Mouse (Mus musculus) neural tube, embryonic 13.5 days (tissue): ENCODE results near the gene Pawr. TPM values are rescaled to one million over a fixed set of nuclear protein-coding genes. Genes with fewer than 3 reads are reported as not detected.

Source experiments
- ATAC-seq: fragments of 200-750 bp; cut with Nextera tagmentation; 2 replicates; pipeline ENCODE4 v1.8.0; 2017; ENCODE audit warnings: low read depth, mild to moderate bottlenecking, moderate TSS enrichment, moderate library complexity
- H3K27ac ChIP-seq: fragments of 300-500 bp; sonication (generic); replicated peaks from 2 replicates; pipeline ENCODE4 v1.5.1; 2015; ENCODE audit warnings: moderate library complexity, mild to moderate bottlenecking, inconsistent platforms
- H3K27me3 ChIP-seq: fragments of 300-500 bp; sonication (generic); 2 replicates; pipeline ENCODE4 v1.6.1; 2015; ENCODE audit warnings: mild to moderate bottlenecking, inconsistent platforms
- H3K36me3 ChIP-seq: fragments of 300-500 bp; sonication (generic); 2 replicates; pipeline ENCODE4 v1.6.1; 2015; ENCODE audit warnings: mild to moderate bottlenecking, inconsistent platforms
- H3K4me1 ChIP-seq: fragments of 300-500 bp; sonication (generic); replicated peaks from 2 replicates; pipeline ENCODE4 v1.6.1; 2015; ENCODE audit warnings: inconsistent platforms
- H3K4me2 ChIP-seq: fragments of 300-500 bp; sonication (generic); 2 replicates; pipeline ENCODE4 v1.6.1; 2015; ENCODE audit warnings: inconsistent platforms, mild to moderate bottlenecking, moderate library complexity
- H3K4me3 ChIP-seq: fragments of 300-500 bp; sonication (generic); 2 replicates; pipeline ENCODE4 v1.5.1; 2015; ENCODE audit warnings: mild to moderate bottlenecking, inconsistent platforms
- H3K9ac ChIP-seq: fragments of 300-500 bp; sonication (generic); 2 replicates; pipeline ENCODE4 v1.6.1; 2015; ENCODE audit warnings: moderate library complexity, mild to moderate bottlenecking, inconsistent platforms
- H3K9me3 ChIP-seq: fragments of 300-500 bp; sonication (generic); 2 replicates; pipeline ENCODE4 v1.6.1; 2016; ENCODE audit warnings: inconsistent platforms
- WGBS: fragments of 180-500 bp; shearing (Covaris S2); methylation state at CpG from one replicate; pipeline ENCODE4 v1.1.7; 2015; 5-methylcytosine and 5-hydroxymethylcytosine counted together
- polyA plus RNA-seq: library from polyadenylated mRNA; unstranded; fragments of >200 nt; fragmentation: Nextera tagmentation; extraction: Ambion mirVana; gene quantifications from 2 replicates; pipeline ENCODE4 v1.2.1, GENCODE M21; 2015

The Pawr gene
- polyA plus RNA-seq, 1 experiment from 2014 or later = 4.8 TPM

DNA sequence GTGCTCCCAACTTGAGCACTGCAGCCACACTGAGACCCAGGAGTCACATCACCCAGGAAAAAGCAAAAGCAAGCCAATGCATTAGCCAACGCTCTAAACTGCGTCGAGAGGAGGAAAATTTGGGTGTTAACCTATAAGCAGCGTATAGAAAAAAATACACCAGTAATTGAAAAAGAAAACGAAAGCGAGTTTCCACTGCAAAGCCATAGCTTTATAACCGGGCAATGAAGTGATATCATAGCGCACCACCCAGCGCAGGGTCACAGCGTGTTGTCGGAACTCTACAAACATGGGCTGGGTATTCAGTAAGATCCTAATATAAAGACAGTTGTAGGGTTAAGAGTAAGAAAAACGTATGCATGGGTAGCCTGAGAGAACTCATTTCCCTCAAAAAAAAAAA is 2.9 kb upstream of the Pawr start:
- H3K4me2 ChIP-seq = no peak overlapping the region
- 91% methylated on average over 12 of the region's 12 CpGs for WGBS
- H3K9me3 ChIP-seq = no peaks in the 10 kb centered on the region
- ATAC-seq = no peak
- peaks cover 26% of the 10 kb centered on the region for H3K27me3 ChIP-seq
- H3K4me1 ChIP-seq = peaks cover 15% of the 10 kb centered on the region
- H3K9ac ChIP-seq = no peak overlapping the region
- H3K4me3 ChIP-seq = no peak overlapping the region
- H3K27ac ChIP-seq = no peak overlapping the region
- H3K36me3 ChIP-seq = no peaks in the 10 kb centered on the region

DNA sequence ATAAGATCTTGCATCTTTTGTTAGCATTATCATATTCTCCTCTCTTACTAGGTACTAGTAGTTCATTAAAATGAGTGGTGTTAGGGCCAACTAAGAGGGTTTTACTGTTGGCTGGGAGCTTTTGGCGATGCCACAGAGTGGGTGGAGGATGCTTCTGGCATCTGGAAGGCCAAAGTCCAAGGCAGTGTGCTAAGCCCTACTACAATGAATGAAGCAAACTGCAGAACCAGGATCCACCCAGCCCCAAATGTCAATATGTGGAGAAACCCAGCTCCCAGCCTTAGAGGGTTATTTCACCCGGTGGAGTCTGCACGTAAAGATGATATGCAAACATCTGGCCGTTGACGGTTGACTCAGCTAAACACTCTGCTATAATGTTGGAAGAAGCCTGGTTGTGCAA is 2.1 kb upstream of the Pawr start:
- Histone ChIP-seq H3K9me3 (no peaks in the 10 kb centered on the region), H3K27me3 (peaks cover 30% of the 10 kb centered on the region), H3K4me2 (no peak overlapping the region), H3K36me3 (no peaks in the 10 kb centered on the region), H3K4me3 (no peak overlapping the region), H3K9ac (no peak overlapping the region), H3K27ac (no peak overlapping the region), H3K4me1 (peaks cover 17% of the 10 kb centered on the region)
- WGBS = 80% methylated on average over 5 of the region's 5 CpGs
- ATAC-seq = no peak

DNA sequence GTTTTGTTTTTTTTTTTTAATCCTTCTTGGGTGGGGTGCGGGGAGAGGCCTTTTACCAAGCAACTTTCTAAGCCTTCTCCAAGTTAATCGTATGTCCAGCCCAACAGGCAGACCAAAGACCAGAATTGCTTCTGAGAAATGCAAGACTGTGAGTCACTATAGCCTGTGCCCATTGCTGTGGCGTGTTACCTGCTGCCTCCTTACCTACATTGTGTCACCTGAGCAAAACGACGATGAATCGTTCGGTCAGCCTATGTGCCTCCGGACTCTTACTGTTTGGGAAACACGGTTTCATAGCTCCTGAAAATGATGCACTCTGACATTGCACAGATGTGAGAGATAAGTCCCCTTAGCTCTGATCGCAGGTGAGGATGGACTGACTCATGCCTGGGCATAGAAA is 957 bp upstream of the Pawr start:
- H3K4me3 ChIP-seq = peak overlapping the region; percentile 84; the same call in 1 of the 2 replicates
- peak overlapping the region; percentile 95 for H3K4me2 ChIP-seq
- no peaks in the 10 kb centered on the region for H3K36me3 ChIP-seq
- H3K27me3 ChIP-seq = peaks cover 30% of the 10 kb centered on the region
- H3K27ac ChIP-seq = no peak overlapping the region
- WGBS = 10% methylated on average over 10 of the region's 10 CpGs
- no peak for ATAC-seq
- H3K9me3 ChIP-seq = no peaks in the 10 kb centered on the region
- no peak overlapping the region for H3K9ac ChIP-seq
- peaks cover 17% of the 10 kb centered on the region for H3K4me1 ChIP-seq

DNA sequence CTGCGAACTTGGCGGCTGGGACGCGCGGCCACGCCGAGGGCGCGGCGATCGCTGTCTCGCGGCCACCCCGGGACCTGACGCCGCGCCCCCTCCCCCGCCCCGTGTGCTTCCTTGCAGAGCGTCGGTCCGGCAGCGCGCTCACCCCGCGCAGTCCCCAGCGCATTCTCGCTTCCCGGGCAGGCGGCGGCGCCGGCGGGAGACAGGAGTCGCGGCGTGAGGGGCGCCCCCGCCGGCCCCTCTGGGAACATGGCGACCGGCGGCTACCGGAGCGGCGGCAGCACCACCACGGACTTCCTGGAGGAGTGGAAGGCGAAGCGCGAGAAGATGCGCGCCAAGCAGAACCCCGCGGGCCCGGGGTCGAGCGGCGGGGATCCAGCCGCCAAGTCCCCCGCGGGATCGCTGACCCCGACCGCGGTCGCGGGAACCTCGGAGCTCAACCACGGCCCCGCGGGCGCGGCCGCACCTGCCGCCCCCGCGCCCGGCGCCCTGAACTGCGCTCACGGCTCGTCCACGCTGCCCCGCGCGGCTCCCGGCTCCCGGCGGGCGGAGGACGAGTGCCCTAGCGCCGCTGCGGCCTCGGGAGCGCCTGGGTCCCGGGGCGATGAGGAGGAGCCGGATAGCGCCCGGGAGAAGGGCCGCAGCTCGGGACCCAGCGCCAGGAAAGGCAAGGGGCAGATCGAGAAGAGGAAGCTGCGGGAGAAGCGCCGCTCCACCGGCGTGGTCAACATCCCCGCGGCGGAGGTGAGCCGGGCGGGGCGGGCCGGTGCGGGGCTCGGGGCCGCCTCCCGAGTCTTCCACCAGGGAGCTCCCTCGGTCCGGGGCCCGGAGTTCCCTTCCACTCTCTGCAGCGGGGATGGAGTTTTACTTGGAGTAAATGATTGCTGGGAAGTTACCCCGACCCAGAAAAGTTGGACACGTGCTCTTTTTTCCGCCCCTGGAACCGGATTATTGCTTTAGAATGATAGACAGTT is 935 bp downstream of the Pawr start:
- H3K4me1 ChIP-seq = peaks cover 17% of the 10 kb centered on the region
- H3K9me3 ChIP-seq = no peaks in the 10 kb centered on the region
- no peaks in the 10 kb centered on the region for H3K36me3 ChIP-seq
- ATAC-seq = peak; percentile 68
- WGBS = under 1% methylated on average over 100 of the region's 129 CpGs
- H3K9ac ChIP-seq = peak overlapping the region; percentile 75
- H3K27me3 ChIP-seq = peaks cover 30% of the 10 kb centered on the region
- H3K27ac ChIP-seq = peak overlapping the region; percentile 39
- H3K4me3 ChIP-seq = peak overlapping the region; percentile 84
- peak overlapping the region; percentile 95 for H3K4me2 ChIP-seq

DNA sequence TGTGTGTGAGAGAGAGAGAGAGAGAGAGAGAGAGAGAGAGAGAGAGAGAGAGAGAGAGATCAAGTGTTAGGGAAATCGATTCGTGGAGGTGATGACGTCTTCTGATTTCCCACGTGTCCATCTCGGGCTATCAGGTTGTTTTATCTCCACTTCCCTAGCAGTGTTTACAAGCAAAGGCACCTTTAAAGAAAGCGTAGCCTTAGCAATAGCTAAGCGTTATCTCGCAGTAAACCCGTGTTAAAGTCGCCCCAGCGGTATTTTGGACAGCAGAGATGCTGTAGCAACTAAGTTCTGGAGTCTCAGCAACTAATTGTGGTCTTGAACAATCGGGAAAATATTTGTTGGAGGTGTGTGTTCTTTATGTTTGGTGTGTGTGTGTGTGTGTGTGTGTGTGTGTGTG is 1.7 kb downstream of the Pawr start:
- peaks cover 30% of the 10 kb centered on the region for H3K27me3 ChIP-seq
- H3K36me3 ChIP-seq = no peaks in the 10 kb centered on the region
- peak overlapping the region; percentile 95 for H3K4me2 ChIP-seq
- H3K9me3 ChIP-seq = no peaks in the 10 kb centered on the region
- H3K9ac ChIP-seq = peak overlapping the region; percentile 75; the same call in 1 of the 2 replicates
- H3K4me1 ChIP-seq = peaks cover 19% of the 10 kb centered on the region
- no peak for ATAC-seq
- WGBS = 5% methylated on average over 12 of the region's 12 CpGs
- peak overlapping the region; percentile 84 for H3K4me3 ChIP-seq
- H3K27ac ChIP-seq = no peak overlapping the region

DNA sequence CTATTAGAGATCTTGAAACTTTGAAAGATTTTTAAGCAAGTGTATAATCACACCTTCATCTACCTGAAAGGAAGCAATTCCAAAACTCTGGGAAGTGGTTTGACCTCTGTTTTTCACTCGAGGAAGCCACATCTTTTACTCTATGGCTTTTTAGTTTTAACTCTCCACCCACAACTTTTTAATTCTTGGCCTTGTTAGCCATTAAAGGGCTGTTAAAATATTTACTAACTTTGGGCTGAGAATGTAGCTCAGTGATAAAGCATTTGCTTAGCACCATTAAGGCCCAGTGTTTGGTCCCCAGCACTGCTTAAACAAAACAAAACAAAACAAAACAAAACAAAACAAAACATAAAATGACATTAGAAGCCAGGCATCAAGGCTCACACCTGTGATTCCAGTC is 2.2 kb downstream of the Pawr start:
- Histone ChIP-seq H3K9ac (no peak overlapping the region), H3K27ac (no peak overlapping the region), H3K4me3 (no peak overlapping the region), H3K9me3 (no peaks in the 10 kb centered on the region), H3K36me3 (no peaks in the 10 kb centered on the region), H3K4me2 (peak overlapping the region; percentile 95), H3K4me1 (peaks cover 24% of the 10 kb centered on the region), H3K27me3 (peaks cover 30% of the 10 kb centered on the region)
- 20% methylated on average over 1 of the region's 1 CpGs for WGBS
- ATAC-seq = no peak

DNA sequence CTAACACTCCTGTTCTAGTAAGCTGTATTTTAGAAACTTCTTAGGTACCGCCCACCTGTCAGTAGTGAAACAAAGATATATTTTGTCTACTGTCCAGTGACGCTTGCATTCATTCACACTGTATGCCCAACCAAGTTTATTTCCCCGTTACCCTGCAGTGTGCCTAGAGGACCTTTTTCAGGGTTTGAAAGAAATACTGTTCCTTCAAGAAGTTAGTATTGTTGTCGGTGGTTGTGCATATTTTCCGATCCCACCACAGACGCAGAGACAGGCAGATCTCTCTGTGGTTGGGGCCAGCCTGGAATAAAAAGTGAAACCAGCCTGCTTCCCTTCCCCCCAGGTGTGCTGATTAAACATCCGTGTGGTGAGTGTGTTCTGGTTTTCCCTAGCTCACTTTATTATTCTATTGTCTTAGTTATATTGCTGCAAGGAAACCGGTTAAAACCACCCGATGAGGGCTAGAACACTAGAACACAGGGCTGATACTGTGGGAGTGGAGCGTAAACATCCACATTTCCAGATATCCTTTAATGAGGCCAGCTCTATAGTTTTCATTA is 3.9 kb downstream of the Pawr start:
- Histone ChIP-seq H3K27me3 (peaks cover 17% of the 10 kb centered on the region), H3K36me3 (no peaks in the 10 kb centered on the region), H3K4me1 (peaks cover 27% of the 10 kb centered on the region), H3K9ac (no peak overlapping the region), H3K4me3 (no peak overlapping the region), H3K4me2 (no peak overlapping the region), H3K9me3 (no peaks in the 10 kb centered on the region), H3K27ac (no peak overlapping the region)
- WGBS = 68% methylated on average over 10 of the region's 10 CpGs
- ATAC-seq = no peak

DNA sequence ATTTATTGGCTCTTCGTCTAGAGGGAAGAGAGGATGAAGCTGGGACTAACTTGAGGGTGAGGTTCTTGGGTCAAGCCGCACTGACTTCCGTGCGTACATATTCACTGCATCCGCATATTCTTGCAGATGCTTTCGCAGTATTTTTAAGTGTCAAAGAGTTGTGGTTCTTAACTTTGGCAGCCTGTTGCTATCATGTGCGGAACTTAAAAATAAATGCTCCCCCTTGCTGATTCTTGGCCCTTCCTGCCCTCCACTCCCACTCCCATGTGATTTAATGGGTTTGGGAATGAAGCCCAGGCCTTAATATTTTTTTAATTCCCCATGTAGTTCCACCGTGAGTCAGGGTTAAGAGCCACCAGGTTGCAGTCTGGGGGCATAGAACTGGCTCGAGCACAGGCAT is 4.7 kb downstream of the Pawr start:
- Histone ChIP-seq H3K9ac (no peak overlapping the region), H3K4me3 (no peak overlapping the region), H3K27ac (no peak overlapping the region), H3K9me3 (no peaks in the 10 kb centered on the region), H3K36me3 (no peaks in the 10 kb centered on the region), H3K4me2 (no peak overlapping the region), H3K27me3 (peaks cover 10% of the 10 kb centered on the region), H3K4me1 (peaks cover 22% of the 10 kb centered on the region)
- ATAC-seq = no peak
- WGBS = 81% methylated on average over 9 of the region's 9 CpGs

DNA sequence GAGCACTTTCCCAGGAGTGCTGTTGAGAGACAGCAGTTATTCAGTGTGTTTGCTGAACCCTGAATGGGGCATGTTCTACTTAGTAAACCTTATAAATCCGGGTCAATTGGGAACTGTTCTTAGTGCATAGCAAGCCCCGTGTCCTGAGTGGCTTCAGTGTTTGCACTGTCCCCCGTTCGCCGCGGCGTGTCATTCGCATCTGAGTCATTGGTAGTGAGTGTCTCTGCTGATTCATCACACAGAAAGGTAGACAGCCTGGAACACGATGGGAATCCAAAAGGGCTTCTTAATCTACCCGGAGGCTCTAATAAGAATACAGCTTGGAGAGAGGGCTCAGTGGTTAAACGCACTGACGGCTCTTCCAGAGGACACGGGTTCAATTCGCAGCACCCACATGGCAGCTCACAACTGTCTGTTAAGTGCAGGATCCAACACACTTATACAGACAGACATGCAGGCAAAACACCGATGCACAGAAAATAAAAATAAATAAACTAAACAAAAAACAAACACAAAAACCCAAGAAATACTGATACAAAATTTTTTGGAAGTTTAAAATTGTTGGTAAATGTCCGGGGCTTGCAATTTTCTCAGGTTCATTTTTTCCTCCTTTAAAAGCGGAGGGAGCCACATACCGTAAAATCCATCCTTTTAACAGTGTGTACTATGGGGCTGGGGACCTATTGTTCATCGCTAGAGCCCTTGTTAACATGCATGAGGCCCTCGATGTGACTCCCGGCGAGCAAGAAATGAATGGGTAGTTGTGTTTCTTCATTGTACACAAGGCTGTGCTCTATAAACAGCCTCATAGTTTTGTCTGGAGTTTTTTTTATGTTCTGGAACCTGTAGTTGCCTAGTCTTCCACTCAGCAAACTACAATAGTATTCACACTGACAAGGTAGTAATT is 6.4 kb downstream of the Pawr start:
- ATAC-seq = peak; percentile 67
- Histone ChIP-seq H3K4me1 (peaks cover 18% of the 10 kb centered on the region), H3K27me3 (peaks cover 3% of the 10 kb centered on the region; the same call in 1 of the 2 replicates), H3K27ac (no peak overlapping the region), H3K36me3 (no peaks in the 10 kb centered on the region), H3K4me3 (no peak overlapping the region), H3K9ac (no peak overlapping the region), H3K9me3 (no peaks in the 10 kb centered on the region), H3K4me2 (no peak overlapping the region)
- WGBS = 28% methylated on average over 22 of the region's 22 CpGs

DNA sequence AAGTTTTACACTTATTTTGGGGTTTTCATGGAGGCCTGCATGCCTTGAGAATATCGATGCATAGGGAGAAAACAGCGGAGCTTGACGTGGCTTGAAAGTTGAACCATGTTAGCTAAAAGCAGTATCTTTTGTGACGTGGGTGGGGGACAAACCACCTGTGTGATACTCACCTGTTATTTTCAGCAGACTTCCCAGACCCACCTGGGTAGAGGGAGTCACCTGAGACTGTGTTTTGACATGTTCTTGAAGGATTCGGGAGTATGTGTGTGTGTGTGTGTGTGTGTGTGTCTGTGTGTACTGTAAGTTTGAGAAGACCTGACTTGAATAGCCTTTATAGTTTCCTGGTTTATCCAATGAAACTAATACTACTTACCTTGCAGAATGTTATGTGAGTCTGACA is 7.2 kb downstream of the Pawr start:
- H3K27me3 ChIP-seq = peaks cover 3% of the 10 kb centered on the region; the same call in 1 of the 2 replicates
- ATAC-seq = no peak
- no peak overlapping the region for H3K4me3 ChIP-seq
- no peaks in the 10 kb centered on the region for H3K9me3 ChIP-seq
- WGBS = 71% methylated on average over 5 of the region's 5 CpGs
- no peak overlapping the region for H3K4me2 ChIP-seq
- H3K36me3 ChIP-seq = no peaks in the 10 kb centered on the region
- peaks cover 11% of the 10 kb centered on the region; the same call in 1 of the 2 replicates for H3K4me1 ChIP-seq
- no peak overlapping the region; the same call in 1 of the 2 replicates for H3K27ac ChIP-seq
- H3K9ac ChIP-seq = no peak overlapping the region

DNA sequence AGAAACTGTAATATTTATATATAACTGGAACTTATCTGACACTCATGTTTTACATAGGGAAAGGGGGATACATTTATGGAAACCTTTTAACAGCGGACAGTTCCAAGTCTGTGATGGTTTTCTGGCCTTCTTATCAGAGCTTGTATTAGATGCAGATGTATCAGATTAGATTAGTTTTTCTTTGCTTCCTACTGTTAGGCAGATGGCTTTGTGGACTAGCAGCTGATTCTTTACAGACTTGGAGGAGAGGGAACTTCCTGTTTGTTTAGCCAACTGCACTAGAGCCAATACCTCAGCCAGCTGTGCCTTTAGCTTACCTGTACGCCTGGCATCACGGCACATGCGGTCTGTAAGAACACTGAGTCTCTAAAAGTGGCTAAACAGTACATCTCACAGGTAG is 8.0 kb downstream of the Pawr start:
- Histone ChIP-seq H3K4me2 (no peak overlapping the region), H3K9ac (no peak overlapping the region), H3K4me3 (no peak overlapping the region), H3K27ac (no peak overlapping the region), H3K27me3 (no peaks in the 10 kb centered on the region), H3K4me1 (peaks cover 10% of the 10 kb centered on the region; the same call in 1 of the 2 replicates), H3K36me3 (no peaks in the 10 kb centered on the region), H3K9me3 (no peaks in the 10 kb centered on the region)
- ATAC-seq = no peak
- 93% methylated on average over 4 of the region's 4 CpGs for WGBS

DNA sequence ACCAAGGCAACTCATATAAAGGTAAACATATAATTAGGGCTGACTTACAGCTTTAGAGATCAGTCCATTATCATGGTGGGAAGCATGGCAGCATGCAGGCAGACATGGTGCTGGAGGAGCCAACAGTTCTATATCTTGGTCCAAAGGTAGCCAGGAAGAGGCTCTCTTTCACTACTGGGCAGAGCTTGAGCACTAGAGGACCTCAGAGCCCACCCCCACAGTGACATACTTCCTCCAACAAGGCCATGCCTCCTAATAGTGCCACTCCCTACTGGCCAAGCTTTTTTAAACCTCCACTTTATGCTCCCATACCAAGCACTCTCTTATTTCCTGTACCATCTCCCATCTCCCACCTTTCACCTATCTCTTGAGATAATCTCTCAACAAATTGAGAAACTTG is 11.8 kb downstream of the Pawr start:
- no peak overlapping the region for H3K27ac ChIP-seq

More for the DNA sequence above, 11.8 kb downstream of the Pawr start:
- no peaks in the 10 kb centered on the region for H3K27me3 ChIP-seq
- H3K36me3 ChIP-seq = no peaks in the 10 kb centered on the region
- H3K4me1 ChIP-seq = 0 out of 2 replicates have a peak, but pooled peaks cover 7% of the 10 kb centered on the region
- H3K9ac ChIP-seq = no peak overlapping the region
- H3K4me3 ChIP-seq = no peak overlapping the region
- no peak overlapping the region for H3K4me2 ChIP-seq
- no peak for ATAC-seq
- no peaks in the 10 kb centered on the region for H3K9me3 ChIP-seq
